Mouse (Mus musculus): ENCODE measurements at regions not wholly inside any gene's neighbourhood (a gene's known extent, or its start where the extent isn't known, plus 50 kb on each side); places are given as distances from the start of the nearest gene placed in this dataset.

GRCm38 (mm10) chr12:71477691-71478090 lies 168.0 kb downstream of the Dact1 start:
- in situ Hi-C loops (cut with MboI; ENCODE audit: low sequenced_read_pairs) = no loop called here

- in situ Hi-C loops (cut with MboI; ENCODE audit: low sequenced_read_pairs) = no loop called here
These were observed 171.7 kb downstream of the Dact1 start for GRCm38 (mm10) chr12:71481371-71481770.

- in situ Hi-C loops (cut with MboI; ENCODE audit: low sequenced_read_pairs) = no loop called here
These were observed 172.4 kb downstream of the Dact1 start for GRCm38 (mm10) chr12:71481899-71482593.

- in situ Hi-C loops (cut with MboI; ENCODE audit: low sequenced_read_pairs) = no loop called here
These were observed 172.9 kb downstream of the Dact1 start for GRCm38 (mm10) chr12:71482619-71483018.

GRCm38 (mm10) chr12:71483536-71484165 lies 174.0 kb downstream of the Dact1 start:
- in situ Hi-C loops (cut with MboI; ENCODE audit: low sequenced_read_pairs) = no loop called here

- in situ Hi-C loops (cut with MboI; ENCODE audit: low sequenced_read_pairs) = no loop called here
These were observed 174.6 kb downstream of the Dact1 start for GRCm38 (mm10) chr12:71484286-71484685.

- in situ Hi-C loops (cut with MboI; ENCODE audit: low sequenced_read_pairs) = no loop called here
These were observed 176.4 kb downstream of the Dact1 start for GRCm38 (mm10) chr12:71486078-71486477.

- in situ Hi-C loops (cut with MboI; ENCODE audit: low sequenced_read_pairs) = no loop called here
These were observed 178.1 kb downstream of the Dact1 start for GRCm38 (mm10) chr12:71487591-71488435.

GRCm38 (mm10) chr12:71489295-71489694 lies 179.6 kb downstream of the Dact1 start:
- in situ Hi-C loops (cut with MboI; ENCODE audit: low sequenced_read_pairs) = no loop called here

GRCm38 (mm10) chr12:71494803-71495293 lies 185.2 kb downstream of the Dact1 start:
- in situ Hi-C loops (cut with MboI; ENCODE audit: low sequenced_read_pairs) = no loop called here

- in situ Hi-C loops (cut with MboI; ENCODE audit: low sequenced_read_pairs) = no loop called here
These were observed 188.8 kb downstream of the Dact1 start for GRCm38 (mm10) chr12:71498246-71499029.

- in situ Hi-C loops (cut with MboI; ENCODE audit: low sequenced_read_pairs) = no loop called here
These were observed 191.7 kb downstream of the Dact1 start for GRCm38 (mm10) chr12:71501299-71501810.

- in situ Hi-C loops (cut with MboI; ENCODE audit: low sequenced_read_pairs) = no loop called here
These were observed 193.6 kb downstream of the Dact1 start for GRCm38 (mm10) chr12:71503265-71503664.

GRCm38 (mm10) chr12:71506206-71506605 lies 196.5 kb downstream of the Dact1 start:
- in situ Hi-C loops (cut with MboI; ENCODE audit: low sequenced_read_pairs) = no loop called here

GRCm38 (mm10) chr12:71506716-71507115 lies 197.0 kb downstream of the Dact1 start:
- in situ Hi-C loops (cut with MboI; ENCODE audit: low sequenced_read_pairs) = no loop called here

- in situ Hi-C loops (cut with MboI; ENCODE audit: low sequenced_read_pairs) = no loop called here
These were observed 203.4 kb downstream of the Dact1 start for GRCm38 (mm10) chr12:71512915-71513612.

GRCm38 (mm10) chr12:71519520-71519919 lies 209.8 kb downstream of the Dact1 start:
- in situ Hi-C loops (cut with MboI; ENCODE audit: low sequenced_read_pairs) = no loop called here

- in situ Hi-C loops (cut with MboI; ENCODE audit: low sequenced_read_pairs) = no loop called here
These were observed 212.3 kb downstream of the Dact1 start for GRCm38 (mm10) chr12:71521936-71522335.

GRCm38 (mm10) chr12:71522451-71522850 lies 212.8 kb downstream of the Dact1 start:
- in situ Hi-C loops (cut with MboI; ENCODE audit: low sequenced_read_pairs) = no loop called here

- in situ Hi-C loops (cut with MboI; ENCODE audit: low sequenced_read_pairs) = no loop called here
These were observed 214.5 kb downstream of the Dact1 start for GRCm38 (mm10) chr12:71524156-71524555.
